Mouse (Mus musculus) monocyte, adult 59 days (primary cell): Measurements from ENCODE around the gene Cypt14. TPM values are rescaled to one million over a fixed set of nuclear protein-coding genes. Genes with fewer than 3 reads are reported as not detected.

Experiments used
- total RNA-seq, 2 experiments: library from RNA; stranded (reverse); gene quantifications; one replicate each; pipeline ENCODE4 v1.2.4; 2023

The Cypt14 gene
- not detected for total RNA-seq

DNA sequence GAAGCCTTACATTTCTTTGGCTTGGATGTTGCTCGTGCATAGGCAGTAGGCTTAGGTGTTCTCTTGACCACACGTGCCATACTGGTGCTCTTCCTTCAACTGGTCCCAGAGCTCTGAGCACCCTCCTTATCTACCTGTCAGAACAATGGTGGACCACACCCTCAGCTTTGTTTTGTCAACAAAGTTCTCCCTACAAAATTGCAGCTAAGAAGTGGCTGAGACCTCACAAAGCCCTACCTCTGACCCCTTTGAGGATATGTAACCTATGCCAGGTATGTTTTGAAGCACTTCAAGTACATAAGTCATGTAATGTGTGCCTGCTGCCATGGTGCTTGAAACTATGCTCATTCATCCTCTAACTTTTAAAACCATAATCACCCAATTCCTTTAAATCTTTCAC, at the start of gene Cypt14:
TSS of gene Cypt14 (minus strand) at position 101 of the 400 bp plus-strand sequence.

